Mouse (Mus musculus): ENCODE measurements around the gene Galnt13. TPM values are rescaled to one million over a fixed set of nuclear protein-coding genes. Genes with fewer than 3 reads are reported as not detected.

Gene Galnt13
- polyA plus RNA-seq, 1 experiment: 0.03 TPM

GRCm38 (mm10) chr2:55065469-55066315 lies 629.6 kb downstream of the Galnt13 start:
- 83% methylated on average over 7 of the region's 7 CpGs for WGBS
- Histone ChIP-seq H3K36me3 (ENCODE audit: control insufficient read depth, insufficient read depth, low read length) (no peaks in the 10 kb centered on the region), H3K27me3 (ENCODE audit: control insufficient read depth, insufficient read depth, low read length) (no peaks in the 10 kb centered on the region), H3K4me3 (ENCODE audit: low read depth, low read length) (no peak overlapping the region), H3K4me1 (ENCODE audit: control insufficient read depth, insufficient read depth, insufficient read length, low read length) (no peaks in the 10 kb centered on the region), H3K27ac (ENCODE audit: insufficient read depth, low read depth, low read length) (no peak overlapping the region)
- no peak for TF ChIP-seq CTCF (IDR thresholded peaks at IDR 0.05; ENCODE audit: extremely low read depth, insufficient read length, insufficient replicate concordance, low read depth, low read length)
- TF ChIP-seq POLR2A (IDR thresholded peaks at IDR 0.05; ENCODE audit: low read depth, low read length): no peak

GRCm38 (mm10) chr2:55085580-55085979 lies 649.5 kb downstream of the Galnt13 start:
- WGBS: 95% methylated on average over 2 of the region's 2 CpGs
- TF ChIP-seq POLR2A (IDR thresholded peaks at IDR 0.05; ENCODE audit: low read depth, low read length) (no peak), CTCF (IDR thresholded peaks at IDR 0.05; ENCODE audit: extremely low read depth, insufficient read length, insufficient replicate concordance, low read depth, low read length) (no peak)

GRCm38 (mm10) chr2:55088034-55088433 lies 651.9 kb downstream of the Galnt13 start:
- WGBS: 100% methylated on average over 1 of the region's 1 CpGs
- Histone ChIP-seq H3K36me3 (ENCODE audit: control insufficient read depth, insufficient read depth, low read length) (no peaks in the 10 kb centered on the region), H3K4me1 (ENCODE audit: control insufficient read depth, insufficient read depth, insufficient read length, low read length) (no peaks in the 10 kb centered on the region), H3K4me3 (ENCODE audit: low read depth, low read length) (no peak overlapping the region), H3K27ac (ENCODE audit: insufficient read depth, low read depth, low read length) (no peak overlapping the region), H3K27me3 (ENCODE audit: control insufficient read depth, insufficient read depth, low read length) (no peaks in the 10 kb centered on the region)
- TF ChIP-seq POLR2A (IDR thresholded peaks at IDR 0.05; ENCODE audit: low read depth, low read length): no peak
- no peak for TF ChIP-seq CTCF (IDR thresholded peaks at IDR 0.05; ENCODE audit: extremely low read depth, insufficient read length, insufficient replicate concordance, low read depth, low read length)

More at GRCm38 (mm10) chr2:55085580-55085979, 649.5 kb downstream of the Galnt13 start:
- H3K4me1 ChIP-seq (ENCODE audit: control insufficient read depth, insufficient read depth, insufficient read length, low read length): no peaks in the 10 kb centered on the region
- H3K27ac ChIP-seq (ENCODE audit: insufficient read depth, low read depth, low read length): no peak overlapping the region
- H3K27me3 ChIP-seq (ENCODE audit: control insufficient read depth, insufficient read depth, low read length): no peaks in the 10 kb centered on the region
- no peak overlapping the region for H3K4me3 ChIP-seq (ENCODE audit: low read depth, low read length)
- H3K36me3 ChIP-seq (ENCODE audit: control insufficient read depth, insufficient read depth, low read length): no peaks in the 10 kb centered on the region

- H3K27me3 ChIP-seq (ENCODE audit: control insufficient read depth, insufficient read depth, low read length): no peaks in the 10 kb centered on the region
- H3K27ac ChIP-seq (ENCODE audit: insufficient read depth, low read depth, low read length): no peak overlapping the region
- no peaks in the 10 kb centered on the region for H3K4me1 ChIP-seq (ENCODE audit: control insufficient read depth, insufficient read depth, insufficient read length, low read length)
- TF ChIP-seq CTCF (IDR thresholded peaks at IDR 0.05; ENCODE audit: extremely low read depth, insufficient read length, insufficient replicate concordance, low read depth, low read length) (no peak), POLR2A (IDR thresholded peaks at IDR 0.05; ENCODE audit: low read depth, low read length) (no peak)
- H3K4me3 ChIP-seq (ENCODE audit: low read depth, low read length): no peak overlapping the region
- WGBS: 23% methylated on average over 3 of the region's 3 CpGs
- H3K36me3 ChIP-seq (ENCODE audit: control insufficient read depth, insufficient read depth, low read length): no peaks in the 10 kb centered on the region
These were observed 654.2 kb downstream of the Galnt13 start for GRCm38 (mm10) chr2:55090332-55090731.

- Histone ChIP-seq H3K27ac (ENCODE audit: insufficient read depth, low read depth, low read length) (no peak overlapping the region), H3K27me3 (ENCODE audit: control insufficient read depth, insufficient read depth, low read length) (no peaks in the 10 kb centered on the region), H3K4me1 (ENCODE audit: control insufficient read depth, insufficient read depth, insufficient read length, low read length) (no peaks in the 10 kb centered on the region), H3K4me3 (ENCODE audit: low read depth, low read length) (no peak overlapping the region), H3K36me3 (ENCODE audit: control insufficient read depth, insufficient read depth, low read length) (no peaks in the 10 kb centered on the region)
- TF ChIP-seq POLR2A (IDR thresholded peaks at IDR 0.05; ENCODE audit: low read depth, low read length): no peak
- no peak for TF ChIP-seq CTCF (IDR thresholded peaks at IDR 0.05; ENCODE audit: extremely low read depth, insufficient read length, insufficient replicate concordance, low read depth, low read length)
- WGBS: 70% methylated on average over 4 of the region's 4 CpGs
These were observed 655.4 kb downstream of the Galnt13 start for GRCm38 (mm10) chr2:55091495-55091894.

GRCm38 (mm10) chr2:55099100-55099499 lies 663.0 kb downstream of the Galnt13 start:
- WGBS: 59% methylated on average over 1 of the region's 1 CpGs
- TF ChIP-seq CTCF (IDR thresholded peaks at IDR 0.05; ENCODE audit: extremely low read depth, insufficient read length, insufficient replicate concordance, low read depth, low read length) (no peak), POLR2A (IDR thresholded peaks at IDR 0.05; ENCODE audit: low read depth, low read length) (no peak)
- H3K27ac ChIP-seq (ENCODE audit: insufficient read depth, low read depth, low read length): no peak overlapping the region
- H3K4me1 ChIP-seq (ENCODE audit: control insufficient read depth, insufficient read depth, insufficient read length, low read length): no peaks in the 10 kb centered on the region
- H3K4me3 ChIP-seq (ENCODE audit: low read depth, low read length): no peak overlapping the region
- no peaks in the 10 kb centered on the region for H3K36me3 ChIP-seq (ENCODE audit: control insufficient read depth, insufficient read depth, low read length)
- H3K27me3 ChIP-seq (ENCODE audit: control insufficient read depth, insufficient read depth, low read length): no peaks in the 10 kb centered on the region

GRCm38 (mm10) chr2:55101279-55101678 lies 665.2 kb downstream of the Galnt13 start:
- H3K27ac ChIP-seq (ENCODE audit: insufficient read depth, low read depth, low read length): no peak overlapping the region
- WGBS: 63% methylated on average over 5 of the region's 5 CpGs
- TF ChIP-seq CTCF (IDR thresholded peaks at IDR 0.05; ENCODE audit: extremely low read depth, insufficient read length, insufficient replicate concordance, low read depth, low read length) (no peak), POLR2A (IDR thresholded peaks at IDR 0.05; ENCODE audit: low read depth, low read length) (no peak)
- no peak overlapping the region for H3K4me3 ChIP-seq (ENCODE audit: low read depth, low read length)
- no peaks in the 10 kb centered on the region for H3K27me3 ChIP-seq (ENCODE audit: control insufficient read depth, insufficient read depth, low read length)
- H3K36me3 ChIP-seq (ENCODE audit: control insufficient read depth, insufficient read depth, low read length): no peaks in the 10 kb centered on the region
- H3K4me1 ChIP-seq (ENCODE audit: control insufficient read depth, insufficient read depth, insufficient read length, low read length): no peaks in the 10 kb centered on the region
